Mouse (Mus musculus) bone marrow, adult 2 months (tissue): ENCODE measurements around the gene Zfp518a.
A peak's percentile ranks its signal among the peaks of the same experiment; 100 is the strongest.

Experiments used
- CTCF ChIP-seq: fragments of 200-500 bp; IDR thresholded peaks from 2 replicates; pipeline ENCODE4 v1.5.1; 2011; ENCODE audit warnings: low read length, control low read depth; ENCODE audit not compliant: control insufficient read depth, insufficient read depth
- POLR2A ChIP-seq: fragments of 200-500 bp; IDR thresholded peaks from 2 replicates; pipeline ENCODE4 v1.6.1; 2011; ENCODE audit warnings: low read depth, mild to moderate bottlenecking, control low read depth, low read length, borderline replicate concordance; ENCODE audit not compliant: control insufficient read depth

- TF ChIP-seq POLR2A (peak; percentile 51; the same call in 1 of the 2 replicates), CTCF (peak; percentile 24; the same call in 1 of the 2 replicates)
These were observed 21.4 kb upstream of the Zfp518a start for GRCm38 (mm10) chr19:40872955-40873665.
